Mouse (Mus musculus): ENCODE results near the gene Cask. TPM values are rescaled to one million over a fixed set of nuclear protein-coding genes. Genes with fewer than 3 reads are reported as not detected.

The Cask gene
- polyA plus RNA-seq, 1 experiment: 10.8 TPM

GRCm38 (mm10) chrX:13652291-13652690, 198.9 kb downstream of the Cask start:
- Histone ChIP-seq H3K27ac (ENCODE audit: control insufficient read depth, insufficient read depth, low read depth, low read length, poor library complexity) (no peak overlapping the region; the same call in 1 of the 2 replicates), H3K4me1 (ENCODE audit: control insufficient read depth, insufficient read depth, low read length) (peaks cover 2% of the 10 kb centered on the region; the same call in 1 of the 2 replicates), H3K4me3 (replicated peaks; ENCODE audit: control insufficient read depth, low read depth, low read length) (no peak overlapping the region)
- WGBS: 25% methylated on average over 1 of the region's 1 CpGs
- TF ChIP-seq POLR2A (IDR thresholded peaks at IDR 0.05; ENCODE audit: borderline replicate concordance, control insufficient read depth, low read depth, low read length) (no peak), CTCF (IDR thresholded peaks at IDR 0.05; ENCODE audit: control insufficient read depth, insufficient read depth, low read length) (no peak)

GRCm38 (mm10) chrX:13651889-13652288, 199.3 kb downstream of the Cask start:
- Histone ChIP-seq H3K4me1 (ENCODE audit: control insufficient read depth, insufficient read depth, low read length) (peaks cover 2% of the 10 kb centered on the region; the same call in 1 of the 2 replicates), H3K4me3 (replicated peaks; ENCODE audit: control insufficient read depth, low read depth, low read length) (no peak overlapping the region), H3K27ac (ENCODE audit: control insufficient read depth, insufficient read depth, low read depth, low read length, poor library complexity) (no peak overlapping the region; the same call in 1 of the 2 replicates)
- TF ChIP-seq CTCF (IDR thresholded peaks at IDR 0.05; ENCODE audit: control insufficient read depth, insufficient read depth, low read length): no peak
- 32% methylated on average over 2 of the region's 2 CpGs for WGBS

- no peak overlapping the region for H3K4me3 ChIP-seq (replicated peaks; ENCODE audit: control insufficient read depth, low read depth, low read length)
- no peaks in the 10 kb centered on the region for H3K4me1 ChIP-seq (ENCODE audit: control insufficient read depth, insufficient read depth, low read length)
- TF ChIP-seq CTCF (IDR thresholded peaks at IDR 0.05; ENCODE audit: control insufficient read depth, insufficient read depth, low read length) (no peak), POLR2A (IDR thresholded peaks at IDR 0.05; ENCODE audit: borderline replicate concordance, control insufficient read depth, low read depth, low read length) (no peak)
- H3K27ac ChIP-seq (ENCODE audit: control insufficient read depth, insufficient read depth, low read depth, low read length, poor library complexity): no peak overlapping the region
- WGBS: 51% methylated on average over 2 of the region's 2 CpGs
Measured at GRCm38 (mm10) chrX:13638894-13639293, 212.3 kb downstream of the Cask start.

- 33% methylated on average over 1 of the region's 1 CpGs for WGBS
- Histone ChIP-seq H3K4me3 (replicated peaks; ENCODE audit: control insufficient read depth, low read depth, low read length) (no peak overlapping the region), H3K4me1 (ENCODE audit: control insufficient read depth, insufficient read depth, low read length) (no peaks in the 10 kb centered on the region), H3K27ac (ENCODE audit: control insufficient read depth, insufficient read depth, low read depth, low read length, poor library complexity) (no peak overlapping the region)
- TF ChIP-seq POLR2A (IDR thresholded peaks at IDR 0.05; ENCODE audit: borderline replicate concordance, control insufficient read depth, low read depth, low read length) (no peak), CTCF (IDR thresholded peaks at IDR 0.05; ENCODE audit: control insufficient read depth, insufficient read depth, low read length) (no peak)
Measured at GRCm38 (mm10) chrX:13636398-13636797, 214.8 kb downstream of the Cask start.

GRCm38 (mm10) chrX:13631599-13632283, 219.4 kb downstream of the Cask start, which contains the start of gene Gpr34:
Gene Gpr34 (plus strand): TSS chrX:13632089.
- Histone ChIP-seq H3K4me1 (ENCODE audit: control insufficient read depth, insufficient read depth, low read length) (no peaks in the 10 kb centered on the region; the same call in 1 of the 2 replicates), H3K4me3 (replicated peaks; ENCODE audit: control insufficient read depth, low read depth, low read length) (no peak within 1 kb of the TSS), H3K27ac (ENCODE audit: control insufficient read depth, insufficient read depth, low read depth, low read length, poor library complexity) (no peak within 1 kb of the TSS)
- TF ChIP-seq CTCF (IDR thresholded peaks at IDR 0.05; ENCODE audit: control insufficient read depth, insufficient read depth, low read length) (no peak), POLR2A (IDR thresholded peaks at IDR 0.05; ENCODE audit: borderline replicate concordance, control insufficient read depth, low read depth, low read length) (no peak)
- WGBS: 23% methylated on average over 5 of the region's 5 CpGs

DNA sequence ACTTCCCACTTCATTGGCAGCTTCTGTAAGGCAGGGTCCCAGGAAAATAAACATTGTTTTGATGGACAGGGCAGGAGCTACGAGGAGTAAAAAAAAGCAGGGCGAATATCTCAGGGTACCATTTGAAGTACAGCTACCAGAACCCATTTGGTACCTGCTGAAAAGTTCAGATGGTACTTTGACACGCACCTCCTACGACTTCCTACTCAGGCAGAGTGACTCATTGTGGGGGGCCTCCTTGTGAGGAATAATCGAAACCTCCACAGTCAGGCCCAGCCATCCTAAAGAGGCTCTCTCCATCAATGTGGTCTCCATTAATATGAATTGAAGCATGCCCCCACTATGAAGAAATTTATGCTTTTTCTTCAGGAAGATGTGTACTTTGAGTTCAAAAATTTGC, 228.5 kb downstream of the Cask start:
- WGBS: 65% methylated on average over 5 of the region's 5 CpGs
- Histone ChIP-seq H3K27ac (ENCODE audit: control insufficient read depth, insufficient read depth, low read depth, low read length, poor library complexity) (no peak overlapping the region), H3K4me3 (replicated peaks; ENCODE audit: control insufficient read depth, low read depth, low read length) (no peak overlapping the region), H3K4me1 (ENCODE audit: control insufficient read depth, insufficient read depth, low read length) (no peaks in the 10 kb centered on the region)
- TF ChIP-seq POLR2A (IDR thresholded peaks at IDR 0.05; ENCODE audit: borderline replicate concordance, control insufficient read depth, low read depth, low read length) (no peak), CTCF (IDR thresholded peaks at IDR 0.05; ENCODE audit: control insufficient read depth, insufficient read depth, low read length) (no peak)

- Histone ChIP-seq H3K4me1 (ENCODE audit: control insufficient read depth, insufficient read depth, low read length) (no peaks in the 10 kb centered on the region; the same call in 1 of the 2 replicates), H3K27ac (ENCODE audit: control insufficient read depth, insufficient read depth, low read depth, low read length, poor library complexity) (no peak overlapping the region), H3K4me3 (replicated peaks; ENCODE audit: control insufficient read depth, low read depth, low read length) (no peak overlapping the region)
- TF ChIP-seq CTCF (IDR thresholded peaks at IDR 0.05; ENCODE audit: control insufficient read depth, insufficient read depth, low read length) (no peak), POLR2A (IDR thresholded peaks at IDR 0.05; ENCODE audit: borderline replicate concordance, control insufficient read depth, low read depth, low read length) (no peak)
- WGBS: 41% methylated on average over 4 of the region's 4 CpGs
Measured at GRCm38 (mm10) chrX:13621473-13621872, 229.7 kb downstream of the Cask start.

GRCm38 (mm10) chrX:13618476-13618875, 232.7 kb downstream of the Cask start:
- H3K27ac ChIP-seq (ENCODE audit: control insufficient read depth, insufficient read depth, low read depth, low read length, poor library complexity): no peak overlapping the region
- WGBS: 49% methylated on average over 4 of the region's 4 CpGs

More at GRCm38 (mm10) chrX:13618476-13618875, 232.7 kb downstream of the Cask start:
- no peak for TF ChIP-seq CTCF (IDR thresholded peaks at IDR 0.05; ENCODE audit: control insufficient read depth, insufficient read depth, low read length)
- TF ChIP-seq POLR2A (IDR thresholded peaks at IDR 0.05; ENCODE audit: borderline replicate concordance, control insufficient read depth, low read depth, low read length): no peak
- no peak overlapping the region for H3K4me3 ChIP-seq (replicated peaks; ENCODE audit: control insufficient read depth, low read depth, low read length)
- no peaks in the 10 kb centered on the region; the same call in 1 of the 2 replicates for H3K4me1 ChIP-seq (ENCODE audit: control insufficient read depth, insufficient read depth, low read length)
